In the genomic region with DNA sequence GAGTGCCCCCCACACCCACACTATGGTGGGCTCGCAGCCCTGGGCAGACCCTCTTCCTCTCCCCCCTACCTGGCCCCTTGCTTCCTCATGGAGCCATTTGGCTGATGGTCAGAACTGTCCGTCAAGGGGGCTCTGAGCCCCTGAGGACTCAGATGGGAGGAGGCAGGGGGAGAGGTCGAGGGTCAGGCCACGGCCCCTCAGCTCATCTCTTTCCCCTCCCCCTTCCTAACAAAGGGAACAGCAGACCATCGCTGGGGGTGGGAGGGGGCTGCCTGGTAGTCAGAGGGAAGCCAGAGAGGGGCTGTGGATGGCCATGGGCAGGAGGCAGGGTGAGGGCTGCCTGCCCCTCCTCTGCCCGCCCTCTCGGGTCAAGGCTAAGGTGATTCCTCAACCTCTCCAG, we compare ENCODE assay signal across 13 mouse cellular contexts. TPM values are rescaled to one million over a fixed set of nuclear protein-coding genes. Genes with fewer than 3 reads are reported as not detected.
DNase-seq lines count a peak whose midpoint lies in the region; ATAC-seq lines count a peak whose summit lies in the region.
"Had no signal": no experiment of that assay in that cellular context is flagged by ENCODE, and none has a peak within 500 bp of the region (broad histone marks: within the 10 kb centered on the region; RNA-seq: fewer than 3 reads in every experiment).

No protein-coding gene starts in this region.

- no peak overlapping the region for H3K4me3 ChIP-seq in heart, embryonic 10.5 days
- peak overlapping the region; percentile 6; the same call in 1 of the 2 replicates for H3K4me3 ChIP-seq in forebrain, embryonic 12.5 days (replicated peaks)
- H3K4me3 ChIP-seq in limb, embryonic 11.5 days (ENCODE audit: low read depth, low read length), result peak overlapping the region; percentile 7; the same call in 1 of the 2 replicates
- H3K4me3 ChIP-seq in neural tube, embryonic 12.5 days, result no peak overlapping the region
- H3K4me3 ChIP-seq: heart, adult 2 months; lung, embryonic 15.5 days had no signal

- peak overlapping the region; percentile 10; the same call in 1 of the 2 replicates for H3K27ac ChIP-seq in heart, embryonic 10.5 days
- peak overlapping the region; percentile 85 for H3K27ac ChIP-seq in forebrain, embryonic 12.5 days
- peak overlapping the region; percentile 89 for H3K27ac ChIP-seq in limb, embryonic 11.5 days (replicated peaks; ENCODE audit: low read depth, low read length)
- H3K27ac ChIP-seq in neural tube, embryonic 12.5 days, result peak overlapping the region; percentile 88
- H3K27ac ChIP-seq: heart, adult 2 months; kidney, postnatal 0 days; lung, embryonic 15.5 days had no signal

- peaks cover 54% of the 10 kb centered on the region for H3K4me1 ChIP-seq in heart, embryonic 10.5 days
- H3K4me1 ChIP-seq in forebrain, embryonic 12.5 days, result peaks cover 69% of the 10 kb centered on the region
- peaks cover 62% of the 10 kb centered on the region for H3K4me1 ChIP-seq in limb, embryonic 11.5 days (ENCODE audit: control insufficient read depth, insufficient read depth, low read length)
- peaks cover 68% of the 10 kb centered on the region for H3K4me1 ChIP-seq in neural tube, embryonic 12.5 days

- no peak for DNase-seq in heart, embryonic 10.5 days (ENCODE audit: low spot score)
- DNase-seq in heart, adult 9 months (ENCODE audit: low spot score in 2 of 2), result no peak
- no peak for DNase-seq in limb, embryonic 11.5 days (ENCODE audit: low spot score)
- DNase-seq in gastrocnemius, adult 8-10 months (ENCODE audit: low spot score in 2 of 2), result no peak
- DNase-seq in ovary, postnatal 10 days (ENCODE audit: low spot score), result no peak
- DNase-seq in lung, adult 18-20 months, result no peak
- DNase-seq: adrenal gland, postnatal 14 days; cerebellum, adult 8-10 months; heart, adult 2 months had no signal

- peak overlapping the region; percentile 45 for H3K9ac ChIP-seq in forebrain, embryonic 12.5 days
- peak overlapping the region; percentile 4 for H3K9ac ChIP-seq in limb, embryonic 11.5 days (ENCODE audit: low read length)
- H3K9ac ChIP-seq in neural tube, embryonic 12.5 days, result peak overlapping the region; percentile 42
- H3K9ac ChIP-seq: lung, embryonic 15.5 days had no signal

- H3K4me2 ChIP-seq in forebrain, embryonic 12.5 days, result peak overlapping the region; percentile 39
- peak overlapping the region; percentile 31 for H3K4me2 ChIP-seq in limb, embryonic 11.5 days (ENCODE audit: low read depth, severe bottlenecking)
- peak overlapping the region; percentile 54 for H3K4me2 ChIP-seq in neural tube, embryonic 12.5 days (replicated peaks)
- H3K4me2 ChIP-seq: lung, embryonic 15.5 days had no signal

- no peaks in the 10 kb centered on the region for H3K9me3 ChIP-seq in heart, embryonic 10.5 days
- H3K9me3 ChIP-seq in forebrain, embryonic 12.5 days, result no peaks in the 10 kb centered on the region
- H3K9me3 ChIP-seq in limb, embryonic 11.5 days (ENCODE audit: control insufficient read depth, low read length), result no peaks in the 10 kb centered on the region
- no peaks in the 10 kb centered on the region for H3K9me3 ChIP-seq in neural tube, embryonic 12.5 days
- H3K9me3 ChIP-seq: lung, embryonic 15.5 days had no signal

- H3K27me3 ChIP-seq in heart, embryonic 10.5 days (ENCODE audit: insufficient read depth, poor library complexity, severe bottlenecking), result peaks cover 95% of the 10 kb centered on the region
- peaks cover 35% of the 10 kb centered on the region for H3K27me3 ChIP-seq in forebrain, embryonic 12.5 days
- 0 out of 2 replicates have a peak, but pooled peaks cover 3% of the 10 kb centered on the region for H3K27me3 ChIP-seq in limb, embryonic 11.5 days (ENCODE audit: control insufficient read depth, insufficient read depth, low read length)
- no peaks in the 10 kb centered on the region for H3K27me3 ChIP-seq in neural tube, embryonic 12.5 days (replicated peaks)

- 5% methylated on average over 7 of the region's 7 CpGs for WGBS in heart, embryonic 10.5 days
- 0% methylated on average over 6 of the region's 7 CpGs for WGBS in forebrain, embryonic 12.5 days
- WGBS in limb, embryonic 11.5 days, result 4% methylated on average over 5 of the region's 7 CpGs
- WGBS in neural tube, embryonic 12.5 days, result 0% methylated on average over 7 of the region's 7 CpGs

- peak; percentile 24; the same call in 1 of the 2 replicates for ATAC-seq in forebrain, embryonic 12.5 days (ENCODE audit: low FRiP score)
- ATAC-seq in limb, embryonic 11.5 days (ENCODE audit: insufficient number of reproducible peaks, low FRiP score, low TSS enrichment, low read depth), result 0 out of 2 replicates have a peak, but pooled peaks have one; percentile 17
- ATAC-seq in neural tube, embryonic 12.5 days (ENCODE audit: low FRiP score, low read depth), result peak; percentile 27

- H3K36me3 ChIP-seq in heart, embryonic 10.5 days, result no peaks in the 10 kb centered on the region
- H3K36me3 ChIP-seq in forebrain, embryonic 12.5 days (replicated peaks), result no peaks in the 10 kb centered on the region
- no peaks in the 10 kb centered on the region for H3K36me3 ChIP-seq in limb, embryonic 11.5 days (ENCODE audit: control insufficient read depth, insufficient read depth, low read length)
- peaks cover 4% of the 10 kb centered on the region; the same call in 1 of the 2 replicates for H3K36me3 ChIP-seq in neural tube, embryonic 12.5 days
- H3K36me3 ChIP-seq: lung, embryonic 15.5 days had no signal

RNA-seq across cellular contexts. Expression of a gene that starts 28.5 kb away (rescaled TPM):
- polyA plus RNA-seq in heart, embryonic 10.5 days (2016; fragmentation: Nextera tagmentation; extraction: Ambion mirVana), result 0.73 and 0.74 TPM in 2 replicates
- polyA plus RNA-seq in forebrain, embryonic 12.5 days (2016; fragmentation: Nextera tagmentation; extraction: Ambion mirVana), result 22.3 and 28.6 TPM in 2 replicates
- 3.9 and 6.2 TPM in 2 replicates for polyA plus RNA-seq in limb, embryonic 11.5 days (2014; fragmentation: Nextera tagmentation; extraction: Ambion mirVana)
- polyA plus RNA-seq in neural tube, embryonic 12.5 days (2016; fragmentation: Nextera tagmentation; extraction: Ambion mirVana), result 28.1 and 32.6 TPM in 2 replicates
- total RNA-seq in gastrocnemius, adult 8-10 months (2022), result under 1 TPM in 2 of 4 experiments, not detected in 2; 0.02 to 0.24 TPM

Comparison
In these comparisons a context has a peak if more than half of its experiments do, and no peak if none do; other contexts are left out.
1. H3K27ac ChIP-seq: peak in every context shown above with its lines; median percentile 89 in limb, embryonic 11.5 days; 88 in neural tube, embryonic 12.5 days; 85 in forebrain, embryonic 12.5 days; 10 in heart, embryonic 10.5 days.
2. H3K4me3 ChIP-seq: peak in forebrain, embryonic 12.5 days (single experiment) and limb, embryonic 11.5 days (single experiment); none in heart, embryonic 10.5 days (single experiment) and neural tube, embryonic 12.5 days (single experiment).
3. Peak in every context shown above with its lines, with median percentiles within 50 percentile points of each other: ATAC-seq, H3K4me2 ChIP-seq and H3K9ac ChIP-seq.